Mouse (Mus musculus): Measurements from ENCODE around the gene Scgb1c1.
A peak's percentile ranks its signal among the peaks of the same experiment; 100 is the strongest.

The Scgb1c1 gene

DNA sequence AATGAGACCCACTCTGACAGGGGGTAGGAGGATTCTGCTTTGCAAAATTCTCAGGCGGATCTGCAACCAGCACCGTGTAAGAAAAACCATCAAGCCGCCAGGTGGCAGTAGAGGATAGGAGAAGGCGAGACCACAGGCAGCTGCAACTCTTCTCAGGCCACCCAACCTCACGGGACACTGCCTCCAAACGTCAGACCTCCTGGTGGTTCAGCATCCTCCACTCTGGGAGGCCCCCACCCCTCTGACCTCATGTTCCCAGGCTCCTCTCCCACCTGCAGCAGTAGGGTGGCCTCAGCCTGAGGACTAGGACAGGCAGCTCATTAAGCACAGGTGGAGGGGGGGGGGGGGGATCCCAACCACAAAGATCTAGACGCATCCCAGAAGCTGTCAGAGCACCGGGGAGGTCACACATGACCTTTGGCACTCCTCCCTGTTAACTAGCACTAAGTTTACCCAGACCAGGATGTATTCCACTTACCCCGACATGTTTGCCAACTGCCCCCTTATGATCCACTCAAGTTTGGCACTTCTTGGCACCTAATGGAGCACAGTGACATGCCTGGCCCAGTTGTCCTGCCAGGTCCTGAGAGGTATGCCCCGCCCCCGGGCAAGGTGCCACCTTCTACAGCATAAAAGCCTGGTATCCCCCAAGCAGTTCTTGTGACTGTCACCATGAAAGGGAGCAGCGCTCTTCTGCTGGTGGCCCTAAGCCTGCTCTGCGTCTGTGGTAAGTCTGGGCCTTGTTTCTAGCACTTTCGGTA lies at the start of gene Scgb1c1:
TSS of gene Scgb1c1 (plus strand) at position 643 of the 761 bp plus-strand sequence.
- DNase-seq = peak; percentile 98

DNA sequence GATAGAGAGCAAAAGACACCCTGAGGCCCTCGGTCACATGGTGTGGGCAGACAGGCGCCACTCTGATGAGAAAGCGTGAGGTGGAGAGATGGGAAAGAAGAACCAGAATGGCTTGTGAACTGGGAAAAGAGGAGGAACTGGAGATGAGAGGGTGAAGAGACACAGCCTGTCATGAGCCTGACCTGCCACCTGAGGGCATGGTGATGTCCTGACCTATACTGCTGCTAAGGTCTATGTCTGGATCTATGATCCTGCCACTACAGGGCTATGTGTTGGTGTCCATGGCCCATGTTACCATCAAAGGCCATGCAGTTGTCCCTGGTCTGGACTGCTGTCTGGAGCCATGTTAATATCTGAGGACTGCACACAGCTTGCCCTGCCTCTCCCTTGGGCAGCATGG lies 47.7 kb upstream of the Scgb1c1 start:
- DNase-seq = no peak

DNA sequence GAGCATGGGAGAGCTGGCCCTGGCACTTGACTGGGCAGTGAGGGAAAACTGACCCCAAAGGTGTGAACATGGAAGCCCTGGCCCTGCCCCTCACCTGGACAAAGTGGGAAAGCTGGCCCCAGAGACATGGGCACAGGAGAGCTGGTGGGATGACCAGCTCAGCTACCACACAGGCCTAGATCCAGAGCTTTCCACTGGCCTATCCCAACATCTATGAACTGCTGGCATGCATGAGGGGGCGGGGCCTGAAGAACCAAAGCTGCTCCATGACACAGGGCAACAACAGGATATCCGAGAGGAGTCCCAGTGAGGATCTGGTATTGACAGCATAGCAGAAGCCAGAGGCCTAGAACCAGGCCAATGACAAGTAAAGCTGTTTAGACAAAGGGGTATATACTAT lies 47.1 kb upstream of the Scgb1c1 start:
- DNase-seq = no peak

DNA sequence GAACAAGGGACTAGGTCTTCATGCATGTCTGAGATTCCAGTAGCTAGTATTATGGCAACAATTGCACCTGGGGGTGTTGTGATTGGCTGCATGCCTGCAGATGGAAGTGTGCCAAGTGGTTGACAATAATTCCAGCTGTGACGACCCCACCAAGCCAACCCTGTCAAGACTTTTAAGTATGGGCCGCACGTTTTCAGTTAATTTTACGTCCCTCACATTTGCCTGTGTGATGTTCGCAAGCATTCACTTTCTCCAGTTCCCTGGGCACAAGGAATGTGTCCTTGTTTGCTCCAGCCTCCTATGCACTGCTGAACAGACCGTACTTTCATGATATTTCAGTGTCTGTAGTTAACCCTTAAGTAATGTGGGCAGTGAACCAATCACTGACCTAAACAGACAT lies 42.7 kb upstream of the Scgb1c1 start:
- no peak for DNase-seq

DNA sequence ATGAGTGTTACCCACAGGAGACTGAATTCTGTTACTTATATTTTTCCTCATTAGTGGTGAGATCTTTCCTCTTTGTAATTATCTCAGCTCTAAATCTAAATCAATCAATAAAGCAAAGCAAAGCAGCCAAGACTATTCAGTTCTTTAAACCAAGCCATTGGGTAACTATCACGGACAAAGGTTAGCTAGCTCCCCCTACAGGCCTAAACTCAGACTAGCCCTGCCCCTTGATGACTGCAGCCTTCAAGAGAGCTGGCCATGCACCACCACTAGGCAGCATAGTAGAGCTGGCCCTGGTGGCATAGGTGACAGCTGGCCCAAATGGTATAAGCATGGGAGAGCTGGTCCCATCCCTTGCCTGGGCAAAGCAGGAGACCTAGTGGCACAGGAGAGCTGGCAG lies 39.6 kb upstream of the Scgb1c1 start:
- peak; percentile 68 for DNase-seq

DNA sequence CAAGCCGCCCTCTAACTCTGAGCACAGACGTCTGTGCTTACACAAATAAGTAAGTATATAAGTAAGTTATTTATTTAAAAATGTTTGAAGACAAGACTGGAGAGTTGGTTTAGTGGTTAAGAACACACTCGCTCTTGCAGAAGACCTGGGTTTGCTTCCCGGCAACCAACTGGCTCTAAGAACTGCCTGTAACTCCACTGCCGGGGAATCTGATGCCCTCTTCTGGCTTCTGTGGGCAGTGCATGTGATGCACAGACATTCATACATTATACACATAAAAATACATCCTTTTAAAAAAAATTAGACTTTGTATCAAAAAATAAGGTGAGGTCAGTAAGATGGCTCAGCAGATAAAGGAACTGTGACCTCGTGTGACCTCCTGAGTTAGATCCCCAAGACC lies 34.9 kb upstream of the Scgb1c1 start:
- peak; percentile 30 for DNase-seq

DNA sequence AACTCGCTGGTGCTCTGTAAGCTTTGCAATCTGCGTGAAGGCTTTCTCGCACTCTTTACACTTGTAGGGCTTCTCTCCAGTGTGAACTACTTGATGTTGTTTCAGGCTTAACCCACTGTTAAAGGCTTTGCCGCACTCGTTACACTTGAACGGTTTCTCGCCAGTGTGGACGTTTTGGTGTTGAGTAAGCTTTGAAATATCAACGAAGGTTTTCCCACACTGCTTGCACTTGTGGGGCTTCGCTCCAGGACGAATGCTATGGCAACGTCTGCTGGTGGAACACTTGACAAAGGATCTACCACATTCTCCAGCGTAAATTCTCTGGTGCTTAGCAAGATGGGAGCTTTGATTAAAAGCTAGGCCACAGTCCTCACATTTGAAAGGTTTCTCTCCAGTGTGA lies 33.6 kb upstream of the Scgb1c1 start:
- no peak for DNase-seq

DNA sequence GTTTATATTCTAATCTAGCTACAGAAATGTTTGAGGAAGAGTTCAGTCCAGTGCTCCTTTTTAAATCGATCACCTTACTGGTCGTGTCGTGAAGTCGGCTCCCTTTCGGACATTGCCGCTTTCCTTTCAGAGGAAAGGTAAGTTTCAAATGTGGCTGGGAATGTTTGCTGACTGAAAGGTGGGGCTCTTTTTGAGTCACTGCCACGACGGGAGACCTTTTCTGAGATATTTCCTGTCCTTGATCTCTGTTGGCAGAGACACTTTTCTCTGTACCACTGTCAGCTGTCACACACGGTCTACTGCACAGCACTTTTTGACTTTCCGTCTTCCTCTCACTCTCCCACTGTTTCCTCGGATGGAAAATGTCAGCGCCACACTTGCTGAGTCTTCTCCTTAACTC lies 32.5 kb upstream of the Scgb1c1 start:
- no peak for DNase-seq

DNA sequence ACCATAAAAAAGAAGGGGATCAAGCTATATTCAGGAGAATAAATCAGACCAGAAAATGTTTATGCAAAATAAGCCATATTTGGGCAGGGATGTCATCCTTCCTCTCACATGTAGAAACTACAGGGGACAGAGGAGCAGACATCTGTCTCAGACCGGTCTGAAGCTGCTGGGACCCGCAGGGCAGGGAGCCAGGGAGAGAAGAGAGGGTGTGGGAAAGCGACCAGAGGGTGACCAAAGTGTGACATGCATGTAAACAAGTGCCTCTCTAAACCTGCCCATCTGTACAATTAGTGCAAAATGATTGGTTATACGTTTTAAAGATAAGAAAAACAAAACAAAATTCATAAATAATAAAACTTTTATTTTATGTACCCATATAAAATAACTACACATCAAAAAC lies 25.2 kb upstream of the Scgb1c1 start:
- DNase-seq = no peak

DNA sequence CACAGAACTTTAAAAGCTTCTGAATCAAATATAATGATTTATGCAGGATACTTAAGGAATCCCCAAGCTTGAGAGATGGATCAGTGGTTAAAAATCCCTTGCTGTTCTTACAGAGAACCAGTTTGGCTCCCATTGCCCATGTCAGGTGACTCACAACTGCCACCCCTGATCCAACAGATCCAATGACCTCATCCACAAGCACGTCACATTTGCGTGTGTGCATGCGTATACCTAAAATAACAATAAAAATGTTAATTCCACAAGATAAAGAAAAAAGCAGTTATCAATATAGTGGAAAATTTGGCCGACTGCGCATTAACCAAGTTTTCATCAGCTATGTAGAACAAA lies 24.1 kb upstream of the Scgb1c1 start:
- DNase-seq = no peak

DNA sequence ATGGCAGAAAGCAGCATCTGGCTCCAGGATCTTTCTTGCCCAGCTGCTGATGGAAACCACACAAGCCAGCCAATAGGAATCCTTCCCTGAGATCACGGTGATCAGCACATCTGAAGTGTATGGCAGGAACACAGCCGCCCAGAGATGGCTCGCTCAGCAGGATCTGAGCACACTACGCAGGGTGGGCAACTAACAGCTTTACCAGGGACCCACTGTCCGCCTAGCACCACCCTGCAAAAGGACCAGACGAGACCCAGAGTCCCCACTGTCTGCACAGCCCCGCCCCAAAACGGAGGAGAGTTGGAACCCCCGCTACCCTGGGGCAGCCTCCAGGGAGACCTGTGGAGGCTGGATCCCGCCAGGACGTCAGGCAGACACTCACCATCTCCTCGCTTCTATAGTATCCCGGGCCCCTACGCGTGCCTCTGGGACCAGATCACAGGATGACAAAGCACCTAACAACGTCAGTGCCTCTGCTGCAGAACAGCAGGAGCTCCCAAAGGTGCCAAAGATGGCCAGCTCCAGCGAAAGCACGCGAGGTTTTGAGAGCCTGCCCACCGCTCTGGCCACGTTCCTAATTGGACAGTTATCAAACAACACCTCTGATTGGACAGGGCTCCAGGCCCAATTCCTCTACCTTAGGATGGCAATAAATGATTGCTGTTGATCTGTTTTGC lies 23.6 kb upstream of the Scgb1c1 start, which contains the start of gene Zfp941:
TSS of gene Zfp941 (minus strand) at position 526 of the 677 bp plus-strand sequence.
- no peak for DNase-seq

DNA sequence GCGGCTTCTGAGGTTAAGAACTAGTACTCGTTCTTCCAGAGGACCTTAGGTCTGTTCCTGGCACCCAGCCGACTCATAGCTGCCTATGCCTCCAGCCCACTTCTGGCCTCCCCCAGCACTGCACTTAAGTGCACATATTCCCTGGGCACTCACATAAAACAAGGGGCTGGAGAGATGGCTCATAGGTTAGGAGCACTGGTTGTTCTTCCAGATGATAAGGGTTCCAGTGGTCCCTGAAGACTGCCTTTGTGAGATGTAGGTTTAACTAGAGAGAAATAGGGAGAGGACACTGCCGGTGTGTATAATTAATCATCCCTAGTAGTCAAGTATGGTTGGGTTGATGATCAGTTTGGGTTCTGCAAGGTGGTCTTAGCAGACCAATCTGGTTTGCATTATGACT lies 22.6 kb upstream of the Scgb1c1 start:
- DNase-seq = no peak

DNA sequence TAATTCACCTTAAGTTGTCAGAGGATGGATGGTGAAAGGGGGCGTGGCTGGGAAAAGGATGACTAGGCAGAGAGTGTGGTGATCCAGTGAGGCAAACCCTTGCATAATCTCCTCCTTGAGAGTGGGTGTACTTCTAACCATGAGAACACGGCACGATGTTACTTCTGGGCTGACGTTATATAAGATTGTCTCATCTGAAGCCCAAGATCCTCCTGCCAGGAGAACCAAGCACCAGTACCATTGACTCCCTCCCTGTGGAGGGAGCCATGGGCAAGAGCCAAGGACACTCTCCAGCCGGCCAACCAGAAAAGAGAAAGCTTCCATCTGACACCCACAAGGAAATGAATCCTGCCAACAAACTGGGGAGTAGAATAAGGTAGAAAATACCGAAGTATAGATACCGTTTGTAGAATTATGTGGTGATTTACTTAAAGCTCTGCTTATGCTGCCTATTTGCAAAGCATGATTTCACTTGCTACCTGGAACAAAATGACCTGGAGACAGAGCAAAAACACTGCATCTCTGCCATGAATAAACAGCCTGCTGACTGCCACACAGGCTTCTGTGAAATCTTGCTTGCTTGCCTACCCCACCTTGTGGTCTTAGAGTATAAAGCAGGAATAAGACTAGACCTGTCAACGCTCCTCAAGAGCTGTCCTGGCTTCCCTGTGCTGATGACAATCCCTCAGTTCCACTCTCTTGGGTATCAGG lies 17.0 kb upstream of the Scgb1c1 start:
- no peak for DNase-seq

DNA sequence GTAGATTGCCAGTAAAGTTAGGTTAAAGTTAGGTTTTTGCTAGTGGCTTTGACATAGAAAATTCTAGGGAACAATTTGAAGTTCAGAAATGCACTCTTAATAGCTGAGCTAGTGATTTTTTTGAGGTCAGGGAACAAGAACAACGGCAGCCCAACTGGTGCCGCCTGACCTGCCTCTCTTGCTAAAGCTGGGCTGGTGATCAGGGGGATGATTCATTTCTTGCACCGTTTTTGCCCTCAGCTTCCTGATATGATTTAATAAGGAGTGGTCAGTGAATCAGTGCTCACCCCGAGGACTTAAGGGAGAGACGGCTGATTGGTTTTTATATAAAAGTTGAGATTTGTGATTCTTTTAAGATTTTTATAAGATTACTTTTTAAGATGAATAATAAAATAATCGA lies 13.9 kb upstream of the Scgb1c1 start:
- DNase-seq = no peak

DNA sequence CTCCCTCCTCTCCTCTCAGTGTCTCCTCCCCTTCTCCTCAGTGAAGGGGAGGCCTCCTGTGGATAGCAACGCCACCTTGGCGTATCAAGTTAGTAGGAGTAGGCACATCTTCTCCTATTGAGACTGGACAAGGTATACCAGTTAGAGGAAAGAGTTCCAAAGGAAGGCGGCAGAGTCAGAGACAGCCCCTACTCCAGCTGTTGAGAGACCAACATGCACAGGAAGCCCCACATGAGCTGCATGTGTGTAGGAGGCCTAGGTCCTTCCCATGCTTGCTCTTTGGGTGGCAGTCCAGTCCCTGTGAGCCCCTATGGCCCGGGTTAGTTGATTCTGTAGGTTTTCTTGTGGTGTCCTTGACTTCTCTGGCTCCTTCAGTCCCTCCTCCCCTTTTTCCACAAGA lies 12.0 kb upstream of the Scgb1c1 start:
- DNase-seq = no peak

DNA sequence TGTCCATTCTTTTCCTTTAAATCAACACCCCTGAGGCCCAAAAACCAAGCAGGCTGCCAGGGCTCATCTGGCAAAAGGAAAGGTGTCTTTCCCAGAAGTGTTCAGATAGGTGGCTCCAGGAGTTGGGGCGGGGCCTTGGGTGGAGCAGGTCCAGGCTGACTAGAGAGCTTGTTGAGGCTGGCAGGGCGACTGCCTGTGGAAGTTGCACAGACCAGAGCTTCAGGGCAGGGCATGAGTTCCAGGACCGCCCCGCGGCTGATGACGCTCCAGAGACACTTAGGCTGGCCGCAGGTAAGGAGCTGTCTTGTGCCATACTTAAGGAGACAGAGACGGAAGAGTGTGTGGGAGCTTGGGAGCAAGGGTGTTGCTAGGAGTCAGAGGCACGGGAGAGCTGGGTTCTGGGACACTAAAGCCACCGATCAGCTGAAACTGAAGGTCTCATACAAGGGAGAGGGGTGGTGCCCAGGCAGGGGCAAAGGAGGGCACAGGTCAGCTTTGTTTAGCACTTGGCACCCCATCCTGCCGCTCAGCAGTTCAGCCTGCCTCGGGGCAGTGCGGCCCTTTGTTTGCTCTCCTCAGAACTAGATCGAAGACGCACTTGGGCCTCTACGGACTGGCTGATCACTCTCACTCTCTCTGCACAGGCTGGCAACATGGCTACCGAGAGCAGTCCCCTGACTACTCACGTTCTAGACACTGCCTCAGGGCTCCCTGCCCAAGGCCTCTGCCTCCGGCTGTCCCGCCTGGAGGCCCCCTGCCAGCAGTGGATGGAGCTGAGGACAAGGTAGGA lies 10.2 kb upstream of the Scgb1c1 start, which contains the start of gene Urah:
TSS of gene Urah (plus strand) at position 51 of the 790 bp plus-strand sequence.
- no peak for DNase-seq

DNA sequence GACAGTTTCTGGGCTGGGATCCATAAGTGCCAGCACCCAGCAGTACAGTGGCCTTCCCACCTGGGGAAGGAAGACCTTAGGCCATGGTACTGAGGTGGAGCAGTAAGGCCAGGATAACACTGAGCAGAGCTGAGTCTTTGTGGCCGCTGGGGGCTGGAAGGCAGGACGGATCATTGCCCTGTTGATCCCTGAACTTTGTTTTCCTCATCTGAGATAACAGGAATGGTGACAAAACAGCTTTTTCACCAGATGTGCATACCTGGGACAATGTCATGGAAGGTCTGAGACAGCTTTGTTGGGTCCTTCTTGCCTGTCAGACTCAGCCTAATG lies 9.6 kb upstream of the Scgb1c1 start:
- DNase-seq = no peak

DNA sequence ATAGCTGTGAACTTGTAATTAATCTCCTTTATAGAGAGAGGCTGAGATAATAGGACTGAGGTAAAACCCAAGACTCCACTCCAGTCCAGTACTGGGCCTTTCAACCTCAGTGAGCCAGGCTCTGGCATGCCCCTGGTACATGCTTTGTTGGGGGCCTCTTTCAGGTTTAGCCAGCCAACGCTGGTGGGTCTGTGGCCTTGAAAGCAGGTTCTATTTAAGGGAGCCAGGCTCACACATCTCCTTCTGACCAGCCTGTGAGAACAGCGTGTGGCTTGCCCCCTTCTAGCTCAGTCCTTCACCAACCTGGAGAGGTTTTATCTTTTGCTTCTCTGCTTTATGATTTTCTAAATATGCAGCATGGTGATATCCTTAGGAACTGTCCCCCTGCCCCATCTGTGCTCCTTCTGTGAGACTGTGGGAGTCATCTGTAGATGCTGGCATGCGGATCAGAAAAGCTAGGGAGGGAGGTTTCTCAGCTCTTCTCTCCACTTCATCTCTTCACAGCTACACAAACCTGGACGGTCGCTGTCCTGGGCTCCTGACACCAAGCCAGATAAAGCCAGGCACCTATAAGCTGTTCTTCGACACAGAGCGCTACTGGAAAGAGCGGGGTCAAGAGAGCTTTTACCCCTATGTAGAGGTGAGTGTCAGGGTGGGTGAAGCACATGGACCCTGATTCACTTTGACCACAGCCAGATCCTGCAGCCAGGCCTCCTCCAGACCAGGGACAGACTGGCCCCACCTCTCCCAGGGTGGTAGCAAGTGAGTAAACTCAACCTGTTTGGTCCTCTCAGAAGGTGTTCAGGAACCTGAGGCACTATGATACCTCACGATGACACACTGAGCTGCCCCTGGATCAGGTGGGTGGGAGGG lies 8.9 kb upstream of the Scgb1c1 start:
- DNase-seq = no peak

DNA sequence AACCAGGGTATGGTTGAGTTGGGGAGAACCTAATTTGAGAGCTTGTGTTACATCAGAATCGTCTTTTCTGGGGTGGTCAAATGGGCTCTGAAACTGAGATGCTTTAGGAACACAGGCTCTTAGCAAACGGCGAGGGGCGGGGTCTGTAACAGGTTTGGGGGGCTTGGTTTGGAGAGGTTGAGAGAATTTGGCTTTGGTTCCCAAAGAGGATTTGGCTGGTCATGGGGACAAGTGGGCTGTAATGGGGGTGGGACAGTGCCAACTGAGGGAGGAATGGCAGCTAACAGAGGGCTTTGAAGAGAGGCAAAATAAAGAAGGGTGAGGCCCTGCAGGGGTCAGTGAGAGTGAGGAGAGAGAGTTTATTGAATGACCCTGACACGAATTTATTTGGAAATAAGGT lies 5.8 kb upstream of the Scgb1c1 start:
- DNase-seq = no peak

DNA sequence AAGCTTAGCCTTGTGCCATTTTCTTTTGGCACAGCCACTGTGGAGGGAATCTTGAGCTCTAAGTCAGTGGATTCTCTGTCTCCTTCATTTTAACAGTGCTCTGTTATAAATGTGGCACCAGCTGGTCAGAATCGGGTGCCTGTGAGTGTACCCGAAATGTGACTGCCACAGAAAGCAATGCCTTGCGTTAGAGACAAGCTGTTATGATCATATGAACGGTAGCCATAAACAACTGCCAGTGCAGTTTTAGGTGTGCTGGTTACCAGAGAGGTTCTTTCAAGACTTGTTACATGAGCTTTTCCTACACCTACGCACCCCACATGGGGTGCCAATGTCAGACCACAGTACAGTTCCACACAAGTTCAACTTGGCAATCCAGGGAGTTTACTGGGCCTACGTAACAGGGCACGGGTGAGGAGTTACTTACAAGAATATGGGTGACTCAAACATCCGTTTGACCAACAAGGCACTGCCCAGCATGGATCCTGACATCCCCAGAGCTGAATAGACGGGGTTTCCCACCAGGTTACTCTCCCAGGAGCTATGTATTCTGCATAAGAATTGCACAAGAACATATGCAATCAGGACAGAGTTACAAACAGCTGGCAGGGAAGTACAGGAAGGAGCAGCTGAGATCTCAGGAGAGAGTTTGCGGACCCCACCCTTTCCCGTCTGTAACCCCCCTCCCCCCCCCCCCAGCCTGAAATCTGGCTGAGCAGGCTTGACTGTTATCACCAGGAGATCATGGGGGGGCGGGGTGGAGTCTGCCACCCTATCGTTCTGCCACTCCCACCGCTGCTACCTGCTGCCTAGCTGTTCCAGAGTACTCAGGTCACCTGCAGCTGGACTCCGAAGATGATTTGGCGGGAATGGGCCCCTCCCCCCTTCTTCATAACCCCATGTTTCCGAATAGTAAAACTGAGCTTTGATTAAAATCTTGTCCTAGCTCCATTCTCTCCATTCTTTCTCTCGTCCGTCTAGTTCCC lies 4.3 kb upstream of the Scgb1c1 start:
- DNase-seq = no peak

DNA sequence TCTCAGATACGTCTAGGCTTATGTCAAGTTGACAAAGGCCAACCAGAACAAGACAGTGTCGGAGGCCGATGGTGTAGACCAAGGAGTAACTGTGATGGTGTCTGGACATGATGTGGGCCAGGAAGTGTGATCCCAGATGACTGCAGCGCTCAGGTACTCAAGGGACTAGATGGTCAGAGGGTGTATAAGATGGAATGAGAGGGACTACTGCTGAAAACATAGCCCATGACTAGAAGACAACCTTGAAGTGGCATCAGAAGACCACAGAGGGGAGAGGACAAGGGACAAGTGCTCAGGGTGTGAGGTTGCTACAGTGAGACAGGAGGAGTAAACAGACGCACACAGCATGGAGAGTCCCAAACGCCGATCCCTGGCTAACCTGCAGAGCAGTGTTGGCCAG lies 1.5 kb upstream of the Scgb1c1 start:
- no peak for DNase-seq

Data from thymus, postnatal 4 days (tissue).